ENCODE assay signal across 18 mouse cellular contexts in the genomic region with DNA sequence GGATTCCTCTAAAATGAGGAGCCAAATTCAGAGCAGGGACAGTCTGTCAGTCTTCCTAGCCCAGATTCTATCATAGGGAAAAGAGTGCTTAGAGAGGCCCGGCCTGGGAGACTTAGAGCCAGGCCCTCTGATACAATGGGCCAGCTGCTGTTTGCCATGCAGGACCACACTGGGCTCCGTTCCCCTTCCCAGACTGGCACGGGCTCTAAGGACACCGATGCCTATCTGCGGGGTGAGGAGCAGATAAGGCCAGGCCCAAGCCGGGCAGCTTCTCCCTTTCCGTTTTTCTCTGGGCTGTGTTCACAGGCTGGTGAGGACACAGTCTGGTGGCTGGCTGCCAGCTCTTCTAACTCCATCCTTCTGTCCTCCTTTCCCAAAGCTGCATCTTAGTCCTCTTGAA.
DNase-seq lines count a peak whose midpoint lies in the region; ATAC-seq and TF ChIP-seq lines count a peak whose summit lies in the region.
"Had no signal": no experiment of that assay in that cellular context is flagged by ENCODE, and none has a peak within 500 bp of the region (broad histone marks: within the 10 kb centered on the region; RNA-seq: fewer than 3 reads in every experiment).

No protein-coding gene starts in this region.

- H3K27ac ChIP-seq in hindbrain, embryonic 13.5 days: peak overlapping the region; percentile 61; the same call in 1 of the 2 replicates
- H3K27ac ChIP-seq in hindbrain, embryonic 10.5 days: no peak overlapping the region
- H3K27ac ChIP-seq in midbrain, postnatal 0 days (ENCODE audit: low read depth, low read length): no peak overlapping the region

- no peaks in the 10 kb centered on the region for H3K9me3 ChIP-seq in hindbrain, embryonic 13.5 days
- H3K9me3 ChIP-seq in hindbrain, embryonic 10.5 days: no peaks in the 10 kb centered on the region
- no peaks in the 10 kb centered on the region for H3K9me3 ChIP-seq in midbrain, postnatal 0 days (ENCODE audit: low read length)

- H3K4me1 ChIP-seq in hindbrain, embryonic 13.5 days (replicated peaks): peaks cover 20% of the 10 kb centered on the region
- H3K4me1 ChIP-seq in hindbrain, embryonic 10.5 days (replicated peaks): no peaks in the 10 kb centered on the region
- H3K4me1 ChIP-seq in midbrain, postnatal 0 days (ENCODE audit: insufficient read depth, low read length): peaks cover 5% of the 10 kb centered on the region; the same call in 1 of the 2 replicates

- peak; percentile 8 for DNase-seq in cerebellum, adult 11 months
- DNase-seq in cerebellum, adult 9-11 months: no peak
- DNase-seq in hindbrain, embryonic 10.5 days (ENCODE audit: low spot score): no peak
- DNase-seq in right cerebral cortex, postnatal 10 days (ENCODE audit: low spot score in 2 of 2): peak; percentile 69 to 70
- DNase-seq in right cerebral cortex, postnatal 25 days: no peak
- DNase-seq in midbrain, postnatal 0 days (ENCODE audit: low spot score): peak; percentile 55
- no peak for DNase-seq in urinary bladder, postnatal 14 days (ENCODE audit: low spot score)
- DNase-seq: gastrocnemius, postnatal 10 days; kidney, adult 8-10 months; kidney, postnatal 36 days; liver; liver, postnatal 0 days; lung, postnatal 36 days; thymus, postnatal 36 days had no signal

- H3K4me3 ChIP-seq in hindbrain, embryonic 13.5 days: no peak overlapping the region
- H3K4me3 ChIP-seq in hindbrain, embryonic 10.5 days: no peak overlapping the region
- H3K4me3 ChIP-seq in midbrain, postnatal 0 days (ENCODE audit: low read depth, low read length): no peak overlapping the region

- H3K4me2 ChIP-seq in hindbrain, embryonic 13.5 days: no peak overlapping the region
- H3K4me2 ChIP-seq in midbrain, postnatal 0 days (ENCODE audit: low read depth, low read length, poor library complexity, severe bottlenecking): no peak overlapping the region

- 0 out of 2 replicates have a peak, but pooled peaks cover 8% of the 10 kb centered on the region for H3K27me3 ChIP-seq in hindbrain, embryonic 13.5 days
- no peaks in the 10 kb centered on the region for H3K27me3 ChIP-seq in hindbrain, embryonic 10.5 days (ENCODE audit: insufficient read depth, poor library complexity, severe bottlenecking)
- H3K27me3 ChIP-seq in midbrain, postnatal 0 days (ENCODE audit: insufficient read depth, low read length): no peaks in the 10 kb centered on the region

- no peaks in the 10 kb centered on the region for H3K36me3 ChIP-seq in hindbrain, embryonic 13.5 days
- no peaks in the 10 kb centered on the region for H3K36me3 ChIP-seq in hindbrain, embryonic 10.5 days
- H3K36me3 ChIP-seq in midbrain, postnatal 0 days (ENCODE audit: insufficient read depth, low read length): no peaks in the 10 kb centered on the region
- H3K36me3 ChIP-seq: G1E had no signal

- ATAC-seq in hindbrain, embryonic 13.5 days (ENCODE audit: low FRiP score): no peak
- ATAC-seq in midbrain, postnatal 0 days (ENCODE audit: low FRiP score): no peak
- ATAC-seq: CD4-positive, CD25-positive, alpha-beta regulatory T cell, adult 4 months; inflammation-experienced regulatory T-cells, adult 6 months; liver, postnatal 0 days had no signal

- 49% methylated on average over 7 of the region's 7 CpGs for WGBS in hindbrain, embryonic 13.5 days
- WGBS in hindbrain, embryonic 10.5 days: 87% methylated on average over 7 of the region's 7 CpGs
- WGBS in midbrain, postnatal 0 days: 52% methylated on average over 7 of the region's 7 CpGs

- TF ChIP-seq CTCF in midbrain, postnatal 0 days (IDR thresholded peaks at IDR 0.05): no peak

- H3K9ac ChIP-seq in hindbrain, embryonic 13.5 days: no peak overlapping the region
- H3K9ac ChIP-seq in midbrain, postnatal 0 days (replicated peaks; ENCODE audit: low read length, poor library complexity, severe bottlenecking): no peak overlapping the region
- H3K9ac ChIP-seq: liver, postnatal 0 days had no signal

Comparison
In these comparisons a context has a peak if more than half of its experiments do, and no peak if none do; other contexts are left out.
1. DNase-seq: peak in cerebellum, adult 11 months (single experiment), right cerebral cortex, postnatal 10 days (2 of 2) and midbrain, postnatal 0 days (single experiment); none in cerebellum, adult 9-11 months (single experiment), hindbrain, embryonic 10.5 days (single experiment), right cerebral cortex, postnatal 25 days (single experiment) and urinary bladder, postnatal 14 days (single experiment).